Mouse (Mus musculus) intestine, embryonic 14.5 days (tissue): ENCODE results near the gene Fam122a. TPM values are rescaled to one million over a fixed set of nuclear protein-coding genes. Genes with fewer than 3 reads are reported as not detected.
A peak's percentile ranks its signal among the peaks of the same experiment; 100 is the strongest.

Experiments
- ATAC-seq: fragments of 200-750 bp; cut with Nextera tagmentation; replicated peaks from 2 replicates; pipeline ENCODE4 v1.8.0; 2017; ENCODE audit warnings: low read depth, moderate number of reproducible peaks, moderate TSS enrichment, moderate library complexity; ENCODE audit not compliant: low FRiP score, low TSS enrichment
- DNase-seq: peaks from one replicate; pipeline ENCODE4 v3.0.0-alpha.2; 2018; ENCODE audit warnings: low spot score
- H3K27ac ChIP-seq: fragments of 300-500 bp; sonication (generic); 2 replicates; pipeline ENCODE4 v1.5.1; 2014; ENCODE audit warnings: low read depth, mild to moderate bottlenecking, control low read depth
- H3K27me3 ChIP-seq: fragments of 300-500 bp; sonication (generic); replicated peaks from 2 replicates; pipeline ENCODE4 v1.6.1; 2014; ENCODE audit warnings: low read length, control low read depth; ENCODE audit not compliant: control insufficient read depth, insufficient read depth
- H3K36me3 ChIP-seq: fragments of 300-500 bp; sonication (generic); 2 replicates; pipeline ENCODE4 v1.6.1; 2014; ENCODE audit warnings: low read length, control low read depth; ENCODE audit not compliant: control insufficient read depth, insufficient read depth
- H3K4me1 ChIP-seq: fragments of 300-500 bp; sonication (generic); replicated peaks from 2 replicates; pipeline ENCODE4 v1.6.1; 2014; ENCODE audit warnings: low read length, control low read depth, mixed read lengths; ENCODE audit not compliant: control insufficient read depth, insufficient read depth
- H3K4me2 ChIP-seq: fragments of 300-500 bp; sonication (generic); 2 replicates; pipeline ENCODE4 v1.6.1; 2014; ENCODE audit warnings: low read length
- H3K4me3 ChIP-seq: fragments of 300-500 bp; sonication (generic); 2 replicates; pipeline ENCODE4 v1.5.1; 2014; ENCODE audit warnings: low read depth, low read length, control low read depth, mixed read lengths
- H3K9ac ChIP-seq: fragments of 300-500 bp; sonication (generic); 2 replicates; pipeline ENCODE4 v1.6.1; 2014; ENCODE audit warnings: mild to moderate bottlenecking, low read length
- H3K9me3 ChIP-seq: fragments of 300-500 bp; sonication (generic); 2 replicates; pipeline ENCODE4 v1.6.1; 2016; ENCODE audit warnings: low read length, control low read depth; ENCODE audit not compliant: control insufficient read depth
- WGBS: fragments of 180-500 bp; shearing (Covaris S2); extraction: QIAGEN DNeasy Blood & Tissue Kit; methylation state at CpG from one replicate; pipeline ENCODE4 v1.1.7; 2014; 5-methylcytosine and 5-hydroxymethylcytosine counted together
- polyA plus RNA-seq: library from polyadenylated mRNA; unstranded; fragments of >200 nt; fragmentation: Nextera tagmentation; extraction: Ambion mirVana; gene quantifications from 2 replicates; pipeline ENCODE4 v1.2.1, GENCODE M21; 2014

The Fam122a gene
- 43.6 and 48.9 TPM in 2 replicates for polyA plus RNA-seq

DNA sequence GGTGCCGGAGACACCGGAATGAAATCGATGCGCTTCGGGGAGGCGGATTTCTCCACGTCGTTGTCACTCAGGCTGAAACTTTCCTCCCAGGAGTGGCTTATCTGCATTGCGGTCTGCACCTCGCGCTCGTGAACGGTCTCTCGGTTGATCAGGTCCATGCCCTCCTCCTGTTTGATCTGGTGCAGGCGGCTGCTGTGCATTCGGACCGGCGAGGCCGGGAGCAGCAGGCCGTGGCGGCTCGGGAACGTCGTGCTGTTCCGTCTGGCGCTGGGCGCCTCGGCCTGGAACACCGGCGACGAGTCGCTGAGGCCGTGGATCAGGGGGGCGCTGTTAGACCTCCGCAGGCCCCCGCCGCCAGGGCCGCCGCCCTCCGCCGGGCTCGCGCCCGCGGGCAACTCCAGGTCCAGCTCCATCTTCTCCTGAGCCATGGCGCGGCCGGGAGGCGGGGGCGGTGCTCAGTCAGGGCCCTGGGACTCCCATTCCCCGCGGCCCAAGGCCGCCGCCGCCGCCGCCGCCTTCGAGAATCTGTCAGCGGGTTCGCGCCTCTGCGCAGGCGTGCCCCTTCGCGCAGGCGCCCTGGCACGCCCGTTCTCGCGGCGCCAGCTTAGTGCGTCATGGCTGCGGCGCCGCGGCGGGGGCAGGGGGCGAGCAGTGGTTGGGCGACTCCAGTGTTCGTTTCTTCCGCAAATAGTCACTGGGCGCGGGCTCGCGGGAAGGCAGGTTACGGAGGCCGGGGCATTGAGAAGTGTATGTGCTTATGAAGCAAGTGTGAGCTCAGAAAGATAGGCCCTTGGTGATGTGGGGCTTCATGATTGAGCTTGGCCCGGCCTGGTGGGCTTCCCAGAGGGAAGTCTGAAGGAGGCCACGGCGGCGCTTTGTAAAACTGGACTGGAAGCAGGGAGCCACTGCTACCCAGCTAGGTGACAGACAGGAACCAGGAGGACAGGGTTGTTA, at the start of gene Fam122a:
TSS of gene Fam122a (minus strand) at position 428 of the 954 bp plus-strand sequence.
- Histone ChIP-seq H3K9me3 (no peaks in the 10 kb centered on the region), H3K4me3 (peak within 1 kb of the TSS; percentile 62), H3K27ac (peak within 1 kb of the TSS; percentile 82), H3K36me3 (0 out of 2 replicates have a peak, but pooled peaks cover 3% of the 10 kb centered on the region), H3K27me3 (no peaks in the 10 kb centered on the region), H3K4me2 (peak within 1 kb of the TSS; percentile 80), H3K9ac (peak within 1 kb of the TSS; percentile 74), H3K4me1 (peaks cover 17% of the 10 kb centered on the region; the same call in 1 of the 2 replicates)
- DNase-seq (peak; percentile 94), ATAC-seq (peak; percentile 95)
- WGBS, result under 1% methylated on average over 90 of the region's 92 CpGs

DNA sequence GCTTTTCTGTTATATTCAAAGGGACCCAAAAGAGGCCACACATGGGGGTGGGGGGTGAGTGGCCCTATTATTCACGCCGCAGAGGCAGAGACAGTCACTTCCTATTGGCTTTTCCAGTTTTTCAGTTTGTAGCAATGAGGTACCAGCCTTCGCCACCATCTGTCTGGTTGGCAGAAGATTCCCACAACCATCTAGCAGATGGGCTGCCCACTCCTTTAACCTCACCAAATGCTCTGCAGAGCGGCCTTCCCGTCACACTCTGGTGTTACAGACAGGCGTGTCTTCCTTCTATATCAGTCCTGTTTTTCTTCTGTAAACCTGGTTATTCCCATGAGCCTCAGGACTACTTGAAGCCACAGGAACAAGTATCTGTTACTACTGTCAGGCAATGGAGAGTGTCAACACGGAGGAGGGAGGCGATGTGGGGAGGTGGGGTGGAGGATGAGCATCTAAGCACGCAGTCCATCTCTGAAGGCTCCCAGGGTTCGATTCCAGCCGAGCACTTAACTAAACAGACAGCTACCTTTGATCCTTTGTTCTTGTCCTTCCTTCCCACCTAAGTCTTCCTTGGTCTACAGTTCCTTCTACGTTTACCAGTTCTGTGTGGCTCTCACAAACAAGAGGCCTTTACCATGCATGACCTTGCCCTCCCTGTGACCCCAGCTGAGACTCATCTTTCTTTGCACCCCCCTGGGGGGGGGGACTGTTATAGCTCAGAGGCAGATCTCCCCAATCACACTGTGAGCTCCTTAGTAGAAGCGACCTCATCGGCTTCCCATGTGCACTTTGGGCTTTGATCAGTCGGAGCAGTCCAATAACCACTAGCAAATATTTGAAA, 46.5 kb upstream of the Fam122a start:
- WGBS, result 67% methylated on average over 15 of the region's 15 CpGs
- H3K9me3 ChIP-seq, result no peaks in the 10 kb centered on the region
- no peaks in the 10 kb centered on the region for H3K4me1 ChIP-seq
- H3K4me3 ChIP-seq, result no peak overlapping the region
- no peak overlapping the region for H3K27ac ChIP-seq
- DNase-seq (no peak), ATAC-seq (no peak)
- H3K9ac ChIP-seq, result no peak overlapping the region
- H3K27me3 ChIP-seq, result no peaks in the 10 kb centered on the region
- H3K36me3 ChIP-seq, result no peaks in the 10 kb centered on the region
- H3K4me2 ChIP-seq, result no peak overlapping the region

DNA sequence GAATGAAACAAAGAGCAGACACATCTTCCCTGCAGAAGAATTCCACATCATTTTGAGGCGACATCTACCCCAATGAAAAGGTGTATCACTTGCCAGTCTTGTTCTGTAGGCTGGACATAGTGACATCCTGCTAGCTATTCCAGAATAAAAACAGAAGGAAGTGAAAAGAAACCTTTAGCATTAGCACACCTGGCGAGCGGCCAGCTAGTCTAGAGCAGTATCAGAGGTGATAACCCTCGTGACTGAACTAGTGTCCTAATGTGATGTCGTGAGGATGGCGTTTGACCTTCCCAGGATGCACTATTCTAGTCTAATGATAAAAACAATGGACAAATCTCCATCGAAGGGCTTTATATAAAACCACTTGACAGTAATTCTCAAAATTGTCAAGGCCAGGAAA, 44.8 kb upstream of the Fam122a start:
- Histone ChIP-seq H3K4me3 (no peak overlapping the region), H3K9ac (no peak overlapping the region), H3K27ac (no peak overlapping the region), H3K4me1 (no peaks in the 10 kb centered on the region), H3K36me3 (no peaks in the 10 kb centered on the region), H3K4me2 (no peak overlapping the region), H3K9me3 (no peaks in the 10 kb centered on the region), H3K27me3 (no peaks in the 10 kb centered on the region)
- 82% methylated on average over 7 of the region's 7 CpGs for WGBS
- no peak for ATAC-seq
- no peak for DNase-seq

DNA sequence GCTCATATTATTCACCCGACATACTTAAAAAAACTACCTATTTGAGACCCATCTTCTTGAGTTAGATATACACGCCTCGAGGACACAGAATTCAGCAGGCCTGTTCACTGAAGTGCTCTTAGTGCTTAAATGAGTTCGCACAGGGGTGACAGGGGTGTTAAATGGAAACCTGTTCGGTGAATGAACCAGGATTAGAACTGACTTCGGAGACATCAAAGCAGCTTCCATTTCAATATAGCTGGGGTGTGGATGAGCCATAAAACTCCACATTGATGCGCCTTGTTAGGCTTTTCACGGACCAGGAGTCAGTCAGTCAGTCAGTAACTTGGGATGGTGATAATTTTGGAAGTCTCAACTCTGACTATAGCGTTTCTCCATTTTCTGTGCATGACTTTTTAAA, 44.0 kb upstream of the Fam122a start:
- H3K9ac ChIP-seq, result no peak overlapping the region
- 62% methylated on average over 9 of the region's 9 CpGs for WGBS
- no peak overlapping the region for H3K27ac ChIP-seq

DNA sequence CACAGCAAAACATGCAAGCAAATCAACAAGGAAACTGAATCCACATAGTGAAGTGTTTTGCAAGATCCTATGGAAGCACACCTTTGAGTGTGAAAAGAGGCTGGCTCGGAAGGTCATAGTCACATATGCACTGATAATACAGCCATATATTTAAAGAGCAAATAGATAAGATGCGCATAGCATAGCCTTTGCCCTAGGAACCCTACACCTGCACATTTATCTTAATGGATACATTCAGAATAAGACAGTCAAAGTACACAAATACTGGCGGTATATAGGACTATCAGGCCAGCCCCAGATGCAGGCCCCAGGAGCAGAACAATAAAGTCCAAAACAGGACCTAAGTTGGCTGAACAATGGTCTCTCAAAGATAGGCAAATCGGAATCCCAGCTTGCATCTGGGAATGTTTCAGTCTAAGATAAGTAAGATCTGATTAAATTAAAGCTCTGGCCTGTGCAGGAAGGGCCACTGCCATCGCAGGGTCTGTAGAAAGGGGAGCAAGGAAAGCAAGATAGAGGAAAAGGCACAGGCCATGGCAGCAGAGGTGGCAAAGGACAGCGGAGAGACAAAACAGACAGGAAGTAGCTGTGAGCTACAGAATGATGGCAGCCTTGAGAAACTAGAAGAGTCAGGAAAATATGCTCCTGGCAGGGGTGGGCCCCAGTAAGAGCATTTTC, 42.7 kb upstream of the Fam122a start:
- WGBS, result 71% methylated on average over 6 of the region's 6 CpGs
- no peaks in the 10 kb centered on the region for H3K27me3 ChIP-seq
- no peak overlapping the region for H3K9ac ChIP-seq
- no peak overlapping the region for H3K4me2 ChIP-seq
- H3K4me1 ChIP-seq, result no peaks in the 10 kb centered on the region
- ATAC-seq, result no peak
- H3K4me3 ChIP-seq, result no peak overlapping the region
- H3K27ac ChIP-seq, result no peak overlapping the region
- H3K36me3 ChIP-seq, result no peaks in the 10 kb centered on the region
- H3K9me3 ChIP-seq, result no peaks in the 10 kb centered on the region
- DNase-seq, result no peak

More for the DNA sequence above, 44.0 kb upstream of the Fam122a start:
- no peak for DNase-seq
- Histone ChIP-seq H3K36me3 (no peaks in the 10 kb centered on the region), H3K27me3 (no peaks in the 10 kb centered on the region), H3K4me2 (no peak overlapping the region), H3K9me3 (no peaks in the 10 kb centered on the region), H3K4me3 (no peak overlapping the region), H3K4me1 (no peaks in the 10 kb centered on the region)
- ATAC-seq, result no peak

DNA sequence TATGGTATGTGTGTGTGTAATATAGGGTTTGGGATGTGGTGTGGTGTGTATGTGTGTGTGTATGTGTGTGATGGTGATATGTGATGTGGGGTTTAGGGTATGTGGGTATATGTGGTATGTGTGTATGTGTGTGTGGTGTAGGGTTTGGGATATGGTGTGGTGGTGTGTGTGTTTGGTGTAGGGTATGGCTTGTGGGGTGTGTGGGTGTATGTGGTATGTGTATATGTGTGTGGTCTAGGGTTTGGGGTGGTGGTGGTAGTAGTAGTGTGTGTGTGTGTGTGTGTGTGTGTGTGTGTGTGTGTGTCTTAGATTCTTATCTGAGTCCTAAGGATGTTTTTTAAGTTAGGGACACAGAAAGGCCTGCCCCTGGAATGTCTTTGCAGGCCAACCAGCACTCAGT, 41.2 kb upstream of the Fam122a start:
- no peaks in the 10 kb centered on the region for H3K9me3 ChIP-seq
- no peak for DNase-seq
- no peak overlapping the region for H3K27ac ChIP-seq
- H3K4me2 ChIP-seq, result no peak overlapping the region
- H3K36me3 ChIP-seq, result no peaks in the 10 kb centered on the region
- H3K27me3 ChIP-seq, result no peaks in the 10 kb centered on the region
- no peak for ATAC-seq
- H3K9ac ChIP-seq, result no peak overlapping the region
- no peak overlapping the region for H3K4me3 ChIP-seq
- no peaks in the 10 kb centered on the region for H3K4me1 ChIP-seq

DNA sequence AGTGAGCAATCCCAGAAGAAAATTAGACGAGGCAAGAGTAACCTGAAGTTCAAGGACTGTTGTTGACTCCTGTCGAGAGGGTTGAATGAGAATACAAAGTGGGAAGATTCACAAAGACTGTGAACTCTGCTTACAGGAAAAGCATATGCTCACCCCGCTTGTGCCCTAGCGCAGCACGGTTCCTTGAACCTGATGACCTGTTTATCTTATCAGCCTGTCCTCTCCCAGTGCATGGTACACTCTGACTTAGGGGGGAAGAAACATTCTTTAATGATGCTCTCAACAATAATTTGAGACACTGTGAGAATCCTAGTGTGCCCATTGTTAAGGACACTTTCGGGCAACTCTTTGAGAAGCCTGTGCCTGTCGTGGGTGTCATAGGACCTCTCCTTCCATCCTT, 39.9 kb upstream of the Fam122a start:
- Histone ChIP-seq H3K4me3 (no peak overlapping the region), H3K27me3 (no peaks in the 10 kb centered on the region), H3K4me2 (no peak overlapping the region), H3K9ac (no peak overlapping the region), H3K4me1 (no peaks in the 10 kb centered on the region), H3K36me3 (no peaks in the 10 kb centered on the region), H3K9me3 (no peaks in the 10 kb centered on the region), H3K27ac (no peak overlapping the region)
- 53% methylated on average over 7 of the region's 7 CpGs for WGBS
- ATAC-seq (no peak), DNase-seq (no peak)

DNA sequence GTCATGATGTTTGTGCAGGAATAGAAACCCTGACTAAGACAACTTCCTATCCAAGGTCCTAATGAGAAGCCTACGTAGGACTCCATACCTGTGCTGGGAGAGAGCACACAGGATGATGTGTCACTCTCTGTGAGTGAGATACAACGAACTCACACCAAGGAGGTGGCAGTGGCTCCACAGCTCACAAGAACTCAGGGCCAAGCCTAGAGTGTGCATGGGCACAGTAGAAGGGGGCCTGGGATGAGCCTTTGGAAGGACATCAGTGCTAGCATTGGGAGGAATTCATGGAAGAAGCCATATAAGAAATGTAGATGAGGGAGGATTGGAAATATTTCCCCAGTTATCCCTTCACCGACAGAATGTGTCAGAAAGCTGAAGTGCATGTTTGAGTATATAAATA, 38.8 kb upstream of the Fam122a start:
- Histone ChIP-seq H3K27ac (no peak overlapping the region), H3K4me1 (no peaks in the 10 kb centered on the region), H3K27me3 (no peaks in the 10 kb centered on the region), H3K9ac (no peak overlapping the region), H3K4me2 (no peak overlapping the region), H3K4me3 (no peak overlapping the region), H3K36me3 (no peaks in the 10 kb centered on the region), H3K9me3 (no peaks in the 10 kb centered on the region)
- 84% methylated on average over 3 of the region's 3 CpGs for WGBS
- ATAC-seq, result no peak
- DNase-seq, result no peak
